Mouse (Mus musculus) limb, embryonic 10.5 days (tissue): Measurements from ENCODE around the gene Ppp2r5b. TPM values are rescaled to one million over a fixed set of nuclear protein-coding genes. Genes with fewer than 3 reads are reported as not detected.
A peak's percentile ranks its signal among the peaks of the same experiment; 100 is the strongest.

ENCODE experiments used
- DNase-seq: peaks from one replicate; pipeline ENCODE4 v3.0.0-alpha.2; 2017; ENCODE audit warnings: low spot score
- H3K27ac ChIP-seq: fragments of 300-500 bp; sonication (generic); 2 replicates; pipeline ENCODE4 v1.5.1; 2016; ENCODE audit warnings: mild to moderate bottlenecking
- H3K27me3 ChIP-seq: fragments of 300-500 bp; sonication (generic); 2 replicates; pipeline ENCODE4 v1.6.1; 2016; ENCODE audit warnings: low read depth, mild to moderate bottlenecking; ENCODE audit not compliant: poor library complexity, severe bottlenecking
- H3K36me3 ChIP-seq: fragments of 300-500 bp; sonication (generic); 2 replicates; pipeline ENCODE4 v1.6.1; 2016; ENCODE audit warnings: mild to moderate bottlenecking, moderate library complexity
- H3K4me1 ChIP-seq: fragments of 300-500 bp; sonication (generic); 2 replicates; pipeline ENCODE4 v1.6.1; 2016
- H3K4me3 ChIP-seq: fragments of 300-500 bp; sonication (generic); 2 replicates; pipeline ENCODE4 v1.5.1; 2016; ENCODE audit warnings: mild to moderate bottlenecking, moderate library complexity
- H3K9me3 ChIP-seq: fragments of 300-500 bp; sonication (generic); replicated peaks from 2 replicates; pipeline ENCODE4 v1.6.1; 2016; ENCODE audit warnings: mild to moderate bottlenecking
- whole genome bisulfite sequencing: fragments of 180-500 bp; shearing (Covaris S2); methylation state at CpG from one replicate; pipeline ENCODE4 v1.1.7; 2016; 5-methylcytosine and 5-hydroxymethylcytosine counted together
- polyA plus RNA-seq: library from polyadenylated mRNA; unstranded; fragments of >200 nt; fragmentation: Nextera tagmentation; extraction: Ambion mirVana; gene quantifications from 2 replicates; pipeline ENCODE4 v1.2.1, GENCODE M21; 2016

The Ppp2r5b gene
- polyA plus RNA-seq, 1 experiment from 2014 or later = 17.2 TPM

DNA sequence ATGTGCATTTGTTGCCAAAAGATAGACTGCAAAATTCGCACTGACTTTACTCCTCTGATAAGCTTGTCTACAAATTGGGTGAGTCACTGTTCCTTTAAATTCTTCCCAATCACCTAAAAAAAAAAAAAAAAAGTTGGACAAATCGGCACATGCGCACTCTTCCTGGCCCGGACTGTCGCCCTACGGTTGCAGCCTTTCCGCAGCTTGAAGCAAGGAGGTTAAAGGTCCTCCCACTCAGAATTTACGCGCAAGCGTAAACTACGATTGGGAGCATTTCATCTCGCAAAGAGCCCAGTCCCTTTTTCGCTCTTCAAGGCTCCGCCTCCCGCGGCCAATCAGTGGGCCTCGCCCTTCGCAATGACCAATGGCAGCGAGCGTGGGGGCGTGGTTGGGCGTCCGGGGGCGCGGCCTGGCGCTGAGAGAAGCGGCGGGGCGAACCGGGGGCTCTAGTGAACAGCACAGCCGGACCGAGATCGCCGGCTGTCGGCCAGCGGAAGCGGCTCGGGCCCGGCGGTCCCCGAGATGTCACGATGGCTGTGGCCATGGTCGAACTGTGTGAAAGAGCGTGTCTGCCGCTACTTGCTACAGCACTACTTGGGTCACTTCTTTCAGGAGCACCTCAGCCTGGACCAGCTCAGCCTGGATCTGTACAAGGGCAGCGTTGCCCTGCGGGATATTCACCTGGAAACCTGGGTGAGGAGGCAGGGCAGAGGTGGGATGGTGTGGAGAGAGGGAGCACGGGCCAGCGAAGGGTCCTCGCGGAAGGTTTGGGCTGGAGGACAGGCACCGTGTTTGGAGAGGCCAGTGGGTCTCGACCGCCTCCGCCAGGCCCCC, 5.8 kb upstream of the Ppp2r5b start, which contains the start of gene Atg2a:
Gene Atg2a (plus strand): TSS at position 395 of the 834 bp plus-strand sequence.
- Histone ChIP-seq H3K27ac (peak within 1 kb of the TSS; percentile 83), H3K4me1 (peaks cover 10% of the 10 kb centered on the region), H3K27me3 (no peaks in the 10 kb centered on the region), H3K9me3 (no peaks in the 10 kb centered on the region), H3K36me3 (peaks cover 30% of the 10 kb centered on the region), H3K4me3 (peak within 1 kb of the TSS; percentile 78)
- peak; percentile 97 for DNase-seq
- WGBS = under 1% methylated on average over 55 of the region's 55 CpGs

DNA sequence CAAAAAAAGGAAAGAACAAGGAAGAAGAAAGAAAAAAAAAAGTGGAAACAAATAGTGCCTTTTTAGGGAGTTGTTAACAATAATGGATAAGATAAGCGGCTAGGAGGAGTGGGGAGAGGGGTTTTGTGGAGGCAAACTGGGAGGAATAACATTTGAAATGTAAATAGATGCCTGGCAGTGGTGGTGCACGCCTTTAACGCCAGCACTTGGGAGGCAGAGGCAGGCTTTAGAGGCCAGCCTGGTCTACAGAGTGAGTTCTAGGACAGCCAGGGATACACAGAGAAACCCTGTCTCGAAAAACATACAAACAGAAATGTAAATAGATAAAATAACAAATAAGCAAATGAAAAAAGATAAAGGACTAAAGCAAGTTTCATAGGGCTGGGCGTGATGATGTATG, 5.1 kb upstream of the Ppp2r5b start:
- H3K9me3 ChIP-seq = no peaks in the 10 kb centered on the region
- no peak for DNase-seq
- peak overlapping the region; percentile 78 for H3K4me3 ChIP-seq
- peaks cover 22% of the 10 kb centered on the region for H3K36me3 ChIP-seq
- 38% methylated on average over 5 of the region's 5 CpGs for WGBS
- H3K4me1 ChIP-seq = peaks cover 14% of the 10 kb centered on the region
- H3K27me3 ChIP-seq = no peaks in the 10 kb centered on the region
- H3K27ac ChIP-seq = peak overlapping the region; percentile 83; the same call in 1 of the 2 replicates

DNA sequence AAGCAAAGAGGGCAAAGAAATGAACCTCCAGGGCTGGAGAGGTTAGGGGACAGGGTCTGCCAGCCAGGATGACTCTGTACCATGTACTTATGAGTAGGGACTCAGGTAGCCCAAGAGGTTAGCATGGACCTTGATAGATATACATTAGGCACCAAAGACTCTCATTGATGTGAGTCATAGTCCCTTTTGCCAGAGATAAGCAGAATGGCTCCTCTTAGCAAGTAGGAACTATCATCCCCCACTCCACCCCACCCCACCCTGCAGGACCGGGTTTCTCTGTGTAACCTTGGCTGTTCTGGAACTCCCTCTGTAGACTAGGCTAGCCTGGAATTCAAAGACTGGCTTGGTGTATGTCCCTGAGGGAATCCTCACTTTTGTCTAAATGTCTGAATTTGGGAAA, 4.5 kb upstream of the Ppp2r5b start:
- DNase-seq = no peak
- no peak overlapping the region for H3K27ac ChIP-seq

DNA sequence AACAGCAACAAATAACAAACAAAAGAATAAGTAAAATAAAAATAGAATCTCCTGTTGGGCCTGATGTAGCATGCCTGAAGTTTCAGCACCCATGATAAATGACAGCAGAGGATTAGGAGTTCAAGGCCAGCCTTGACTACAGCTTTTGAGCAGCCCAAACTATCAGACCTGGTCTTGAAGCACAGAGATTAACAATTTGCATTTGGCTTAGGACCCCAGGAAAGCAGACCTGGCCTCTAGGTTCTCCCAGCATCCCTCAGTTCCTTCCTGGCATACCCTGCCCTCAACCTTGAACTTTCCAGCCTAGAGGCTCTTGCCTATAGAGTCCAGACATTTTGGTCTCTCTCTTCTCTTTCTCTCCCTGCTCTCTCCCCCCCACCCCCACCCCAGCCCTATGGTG, 3.1 kb upstream of the Ppp2r5b start:
- H3K36me3 ChIP-seq = peaks cover 3% of the 10 kb centered on the region
- no peak for DNase-seq
- peaks cover 33% of the 10 kb centered on the region for H3K4me1 ChIP-seq
- H3K27me3 ChIP-seq = no peaks in the 10 kb centered on the region
- H3K27ac ChIP-seq = no peak overlapping the region
- no peaks in the 10 kb centered on the region for H3K9me3 ChIP-seq
- no peak overlapping the region for H3K4me3 ChIP-seq

More for the DNA sequence above, 4.5 kb upstream of the Ppp2r5b start:
- H3K4me3 ChIP-seq = no peak overlapping the region
- no peaks in the 10 kb centered on the region for H3K9me3 ChIP-seq
- H3K4me1 ChIP-seq = peaks cover 19% of the 10 kb centered on the region
- 76% methylated on average over 1 of the region's 1 CpGs for WGBS
- H3K36me3 ChIP-seq = peaks cover 16% of the 10 kb centered on the region
- H3K27me3 ChIP-seq = no peaks in the 10 kb centered on the region

DNA sequence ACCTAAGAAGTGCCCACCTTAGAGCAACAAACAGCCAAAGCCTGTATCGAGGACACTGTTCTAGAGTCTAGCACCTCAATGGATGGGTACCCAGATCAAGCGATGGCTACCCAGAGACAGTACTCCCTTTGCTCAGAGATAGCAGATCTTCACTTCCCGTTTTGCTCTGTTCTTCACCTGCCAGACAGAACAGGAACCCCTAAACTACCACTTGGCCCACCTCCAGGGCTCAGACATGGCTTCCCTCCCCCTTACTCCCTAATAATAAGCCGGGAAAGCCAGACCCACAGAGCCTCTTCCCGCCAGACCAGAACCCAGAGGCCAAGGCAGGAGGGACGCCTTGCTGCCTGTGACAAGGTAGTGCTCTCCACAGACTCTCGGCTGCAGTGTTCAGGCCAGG, 1.2 kb upstream of the Ppp2r5b start:
- no peak for DNase-seq
- Histone ChIP-seq H3K9me3 (no peaks in the 10 kb centered on the region), H3K4me1 (peaks cover 25% of the 10 kb centered on the region), H3K36me3 (peaks cover 9% of the 10 kb centered on the region; the same call in 1 of the 2 replicates), H3K4me3 (no peak overlapping the region), H3K27ac (peak overlapping the region; percentile 91; the same call in 1 of the 2 replicates), H3K27me3 (no peaks in the 10 kb centered on the region)
- 72% methylated on average over 7 of the region's 7 CpGs for WGBS

DNA sequence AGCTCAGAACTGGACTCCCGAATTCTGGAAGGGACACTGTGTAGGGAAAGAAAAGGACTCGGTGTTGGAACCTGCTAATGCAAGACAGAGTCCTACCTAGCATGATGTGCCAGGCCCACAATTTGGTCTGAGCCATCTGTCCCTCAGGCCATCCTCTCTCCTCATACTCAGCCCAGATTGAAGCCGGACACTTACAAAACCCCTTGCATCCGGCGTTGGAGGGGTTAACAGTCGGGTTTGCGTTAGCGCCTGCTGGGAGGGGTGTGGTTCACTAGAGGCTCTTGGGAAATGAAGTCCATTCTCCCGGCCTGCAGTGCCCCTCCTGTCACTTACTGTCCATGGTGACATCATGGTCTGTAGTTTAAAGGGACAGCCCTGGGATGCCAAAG, 375 bp upstream of the Ppp2r5b start:
- Histone ChIP-seq H3K9me3 (no peaks in the 10 kb centered on the region), H3K36me3 (peaks cover 15% of the 10 kb centered on the region; the same call in 1 of the 2 replicates)
- WGBS = 0% methylated on average over 9 of the region's 9 CpGs

DNA sequence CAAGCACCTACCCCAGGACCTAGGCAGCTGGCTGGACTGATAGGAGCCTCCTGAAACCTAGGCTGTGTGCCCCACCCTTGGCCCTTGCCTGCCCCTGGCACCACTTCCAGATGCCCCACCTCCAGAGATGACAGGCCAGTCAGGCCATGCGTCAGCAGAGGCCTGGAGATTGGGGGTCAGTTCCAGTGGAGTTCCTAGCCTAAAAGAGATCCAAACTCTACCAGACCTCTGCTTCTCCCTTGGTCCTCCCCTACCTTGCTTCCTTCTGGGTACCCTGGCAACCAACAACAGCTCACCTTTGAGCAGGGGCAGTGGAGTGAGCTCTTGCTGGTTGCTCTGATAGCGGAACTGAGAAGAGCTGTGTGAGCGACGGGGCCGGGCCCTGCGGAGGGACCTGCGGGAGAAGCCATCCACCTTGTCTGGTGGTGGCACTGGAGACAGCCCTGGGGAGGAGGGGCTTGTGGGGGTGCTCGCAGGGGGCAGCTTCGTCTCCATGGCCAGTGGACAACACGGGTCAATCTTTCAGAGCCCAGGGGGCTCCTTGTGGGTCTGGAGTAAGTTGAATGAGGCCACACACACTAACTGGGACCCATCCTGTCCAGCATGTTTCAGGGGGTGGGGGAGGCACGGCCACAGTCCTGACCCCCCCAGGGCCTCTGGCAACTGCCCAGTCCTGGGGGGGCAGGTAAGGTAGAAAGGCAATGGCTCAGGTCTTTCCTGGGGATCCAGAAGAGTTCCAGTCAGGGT, 1.2 kb downstream of the Ppp2r5b start:
- 69% methylated on average over 11 of the region's 11 CpGs for WGBS
- Histone ChIP-seq H3K9me3 (no peaks in the 10 kb centered on the region), H3K4me1 (peaks cover 25% of the 10 kb centered on the region), H3K4me3 (peak overlapping the region; percentile 76), H3K36me3 (peaks cover 29% of the 10 kb centered on the region; the same call in 1 of the 2 replicates), H3K27me3 (no peaks in the 10 kb centered on the region), H3K27ac (no peak overlapping the region)
- no peak for DNase-seq

More for the DNA sequence above, 375 bp upstream of the Ppp2r5b start:
- Histone ChIP-seq H3K27ac (peak overlapping the region; percentile 91), H3K4me1 (peaks cover 25% of the 10 kb centered on the region), H3K27me3 (no peaks in the 10 kb centered on the region), H3K4me3 (peak overlapping the region; percentile 76)
- peak; percentile 89 for DNase-seq

DNA sequence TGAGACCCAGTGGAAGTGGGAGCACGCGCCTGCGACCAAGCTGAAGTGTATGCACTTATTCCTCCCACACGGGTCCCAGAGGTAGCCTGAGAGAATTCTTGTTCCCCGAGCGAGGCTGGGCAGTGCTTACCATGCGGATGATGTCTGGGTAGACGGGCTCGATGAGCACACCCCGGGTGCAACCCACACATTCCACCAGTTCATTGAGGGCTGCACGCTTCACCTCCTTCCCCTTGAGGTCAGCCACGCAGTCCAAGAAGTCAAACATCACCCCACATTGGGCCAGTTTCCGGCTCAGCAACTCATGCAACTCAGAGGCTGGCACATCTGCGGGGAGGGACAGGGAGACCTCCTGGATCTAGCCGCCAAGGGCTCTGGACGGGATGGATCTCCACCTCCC, 2.0 kb downstream of the Ppp2r5b start:
- Histone ChIP-seq H3K27ac (no peak overlapping the region), H3K9me3 (no peaks in the 10 kb centered on the region), H3K4me3 (no peak overlapping the region), H3K36me3 (peaks cover 33% of the 10 kb centered on the region; the same call in 1 of the 2 replicates), H3K4me1 (peaks cover 25% of the 10 kb centered on the region), H3K27me3 (no peaks in the 10 kb centered on the region)
- DNase-seq = no peak
- 89% methylated on average over 16 of the region's 16 CpGs for WGBS

DNA sequence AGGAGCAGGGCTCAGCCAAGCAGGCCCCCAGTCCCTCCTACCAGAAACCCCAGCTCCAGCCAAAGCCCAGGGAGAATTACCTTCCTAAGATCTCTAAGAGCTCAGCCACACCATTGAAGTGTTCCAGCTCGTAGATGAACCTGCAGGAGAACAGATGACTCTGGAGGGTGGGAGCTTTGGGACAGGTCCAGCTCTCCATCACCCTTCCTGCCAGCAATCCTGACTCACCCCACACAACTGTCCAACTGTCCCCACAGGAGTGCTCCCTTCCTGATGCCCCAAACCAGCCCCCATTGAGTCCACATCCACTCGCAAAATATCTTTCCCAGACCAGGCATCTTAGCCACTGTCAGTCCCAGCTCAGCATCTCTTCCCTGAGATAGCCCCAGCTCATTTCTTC, 4.6 kb downstream of the Ppp2r5b start:
- WGBS = 84% methylated on average over 2 of the region's 2 CpGs

DNA sequence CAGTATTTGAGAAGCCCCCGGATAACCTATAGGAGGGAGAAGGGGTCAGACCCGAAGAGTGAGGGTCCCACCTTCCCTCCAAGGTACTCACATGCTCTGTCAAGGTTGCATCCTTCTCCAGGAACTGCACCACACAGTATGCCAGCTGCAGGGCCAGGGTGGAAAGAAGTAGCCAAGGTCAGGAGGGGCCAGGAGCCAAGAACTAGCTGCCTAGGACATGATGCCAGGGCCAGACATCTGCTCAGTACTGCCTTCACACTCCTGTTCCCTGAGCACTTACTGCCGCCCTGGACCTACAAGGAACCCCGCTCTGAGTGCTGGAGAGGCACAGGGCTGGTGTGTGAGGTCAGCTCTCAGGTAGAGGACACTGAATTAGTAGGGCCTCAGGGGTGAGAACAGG, 5.3 kb downstream of the Ppp2r5b start:
- no peak overlapping the region for H3K27ac ChIP-seq
- H3K9me3 ChIP-seq = no peaks in the 10 kb centered on the region
- no peak for DNase-seq
- peaks cover 35% of the 10 kb centered on the region for H3K4me1 ChIP-seq
- peaks cover 51% of the 10 kb centered on the region for H3K36me3 ChIP-seq
- WGBS = 87% methylated on average over 4 of the region's 4 CpGs
- no peak overlapping the region for H3K4me3 ChIP-seq
- H3K27me3 ChIP-seq = no peaks in the 10 kb centered on the region

More for the DNA sequence above, 4.6 kb downstream of the Ppp2r5b start:
- H3K4me3 ChIP-seq = no peak overlapping the region
- peaks cover 31% of the 10 kb centered on the region for H3K4me1 ChIP-seq
- no peak overlapping the region for H3K27ac ChIP-seq
- H3K27me3 ChIP-seq = no peaks in the 10 kb centered on the region
- DNase-seq = no peak
- H3K9me3 ChIP-seq = no peaks in the 10 kb centered on the region
- peaks cover 51% of the 10 kb centered on the region for H3K36me3 ChIP-seq

DNA sequence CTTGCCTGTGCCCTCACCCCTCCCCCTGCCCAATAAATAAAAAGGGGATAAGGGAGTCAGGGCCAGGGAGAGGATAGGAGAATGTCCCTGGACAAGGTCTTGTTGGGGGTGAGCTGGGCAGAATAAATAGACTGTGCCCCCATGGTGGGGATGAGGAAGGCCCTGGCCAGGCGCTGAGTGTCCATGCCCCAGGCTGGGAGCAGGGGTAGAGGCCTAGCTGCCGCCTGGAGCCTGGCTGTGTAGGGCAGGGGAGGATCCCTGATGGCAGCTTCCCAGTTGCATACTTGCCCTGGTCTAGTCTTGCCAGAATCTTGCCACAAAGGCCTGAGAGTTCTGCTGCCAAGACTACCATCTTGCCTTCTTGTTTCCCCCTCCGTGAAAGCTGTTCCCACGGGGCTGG, 7.8 kb downstream of the Ppp2r5b start:
- no peaks in the 10 kb centered on the region for H3K27me3 ChIP-seq
- H3K4me1 ChIP-seq = peaks cover 23% of the 10 kb centered on the region
- H3K27ac ChIP-seq = 0 out of 2 replicates have a peak overlapping the region, but pooled peaks have one; percentile 6
- H3K36me3 ChIP-seq = peaks cover 45% of the 10 kb centered on the region
- no peak overlapping the region for H3K4me3 ChIP-seq
- DNase-seq = no peak
- no peaks in the 10 kb centered on the region for H3K9me3 ChIP-seq
- 87% methylated on average over 4 of the region's 4 CpGs for WGBS

DNA sequence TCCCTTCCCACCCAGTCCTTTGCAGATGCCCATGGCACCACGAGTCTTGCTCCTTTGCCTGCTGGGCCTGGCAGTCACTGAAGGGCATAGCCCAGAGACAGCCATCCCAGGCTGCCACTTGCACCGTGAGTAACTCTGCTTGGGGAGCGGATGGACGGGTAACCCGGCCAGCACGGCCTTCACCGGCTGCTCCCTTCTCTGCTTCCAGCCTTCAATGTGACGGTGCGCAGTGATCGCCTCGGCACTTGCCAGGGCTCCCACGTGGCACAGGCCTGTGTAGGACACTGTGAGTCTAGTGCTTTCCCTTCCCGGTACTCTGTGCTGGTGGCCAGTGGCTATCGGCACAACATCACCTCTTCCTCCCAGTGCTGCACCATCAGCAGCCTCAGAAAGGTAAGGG, 8.9 kb downstream of the Ppp2r5b start:
- WGBS = 90% methylated on average over 14 of the region's 14 CpGs
- H3K27me3 ChIP-seq = no peaks in the 10 kb centered on the region
- H3K27ac ChIP-seq = peak overlapping the region; percentile 8; the same call in 1 of the 2 replicates
- no peaks in the 10 kb centered on the region for H3K9me3 ChIP-seq
- H3K4me3 ChIP-seq = no peak overlapping the region
- peaks cover 42% of the 10 kb centered on the region for H3K36me3 ChIP-seq
- H3K4me1 ChIP-seq = peaks cover 23% of the 10 kb centered on the region
- no peak for DNase-seq

DNA sequence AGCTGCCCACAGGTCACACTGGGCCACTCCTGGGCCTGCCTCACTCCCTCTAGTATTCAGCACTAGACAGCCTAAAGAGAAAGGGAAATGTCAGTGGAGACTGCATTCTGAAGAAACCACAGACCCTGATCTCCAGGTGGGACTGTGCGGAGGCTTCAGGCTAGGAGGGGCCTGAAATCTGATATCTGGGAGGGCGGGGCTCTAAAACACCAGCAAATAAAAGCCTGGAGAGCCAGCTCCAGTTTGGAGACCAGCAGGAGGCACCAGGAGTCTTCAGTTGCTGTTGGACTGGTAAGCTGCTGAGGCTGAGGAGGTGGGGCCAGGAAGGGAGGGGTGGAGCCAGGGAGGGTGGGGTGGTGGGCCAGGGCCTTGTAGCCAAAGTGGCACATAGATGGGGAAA, 9.5 kb downstream of the Ppp2r5b start, which contains the start of gene Gpha2:
Gene Gpha2 (plus strand): TSS at position 246 of the 400 bp plus-strand sequence.
- Histone ChIP-seq H3K9me3 (no peaks in the 10 kb centered on the region), H3K36me3 (peaks cover 37% of the 10 kb centered on the region), H3K27ac (peak within 1 kb of the TSS; percentile 12; the same call in 1 of the 2 replicates), H3K4me1 (peaks cover 23% of the 10 kb centered on the region), H3K4me3 (no peak within 1 kb of the TSS), H3K27me3 (no peaks in the 10 kb centered on the region)
- peak; percentile 63 for DNase-seq
- 2% methylated on average over 2 of the region's 2 CpGs for WGBS
